Mouse (Mus musculus): Measurements from ENCODE around the gene Msi2.

GRCm38 (mm10) chr11:88709876-88710614 lies 8.3 kb downstream of the Msi2 start:
- no peak for TF ChIP-seq CTCF (IDR thresholded peaks at IDR 0.05; ENCODE audit: low read depth)
- TF ChIP-seq EP300 (IDR thresholded peaks at IDR 0.05; ENCODE audit: low read depth): no peak
